Mouse (Mus musculus): Measurements from ENCODE around the gene Tmem176a. TPM values are rescaled to one million over a fixed set of nuclear protein-coding genes. Genes with fewer than 3 reads are reported as not detected.

Gene Tmem176a
- polyA plus RNA-seq, 1 experiment from 2014 or later, result 30.8 TPM

GRCm38 (mm10) chr6:48838321-48839080 lies 2.2 kb upstream of the Tmem176a start:
- ATAC-seq, result no peak
- Histone ChIP-seq H3K27me3 (replicated peaks; ENCODE audit: control insufficient read depth, insufficient read depth, low read length) (no peaks in the 10 kb centered on the region), H3K9ac (ENCODE audit: low read depth, low read length) (no peak overlapping the region), H3K4me2 (ENCODE audit: low read length) (no peak overlapping the region; the same call in 1 of the 2 replicates), H3K4me1 (ENCODE audit: control insufficient read depth, insufficient read depth, low read depth, low read length) (peaks cover 23% of the 10 kb centered on the region), H3K4me3 (ENCODE audit: low read length) (no peak overlapping the region), H3K9me3 (ENCODE audit: control insufficient read depth, low read length) (no peaks in the 10 kb centered on the region), H3K27ac (ENCODE audit: low read depth, low read length) (no peak overlapping the region), H3K36me3 (ENCODE audit: control insufficient read depth, insufficient read depth, low read length) (peaks cover 13% of the 10 kb centered on the region)
- WGBS, result 76% methylated on average over 6 of the region's 6 CpGs

GRCm38 (mm10) chr6:48840973-48841625 lies 380 bp downstream of the Tmem176a start, which contains the start of gene Tmem176b:
Gene Tmem176b (minus strand): TSS chr6:48841496.
- H3K9ac ChIP-seq (ENCODE audit: low read depth, low read length), result peak within 1 kb of the TSS; percentile 61
- WGBS, result 9% methylated on average over 6 of the region's 6 CpGs

GRCm38 (mm10) chr6:48842111-48842842 lies 1.6 kb downstream of the Tmem176a start:
- 73% methylated on average over 11 of the region's 11 CpGs for WGBS
- no peak overlapping the region; the same call in 1 of the 2 replicates for H3K9ac ChIP-seq (ENCODE audit: low read depth, low read length)
- H3K27me3 ChIP-seq (replicated peaks; ENCODE audit: control insufficient read depth, insufficient read depth, low read length), result no peaks in the 10 kb centered on the region
- no peak for ATAC-seq
- no peaks in the 10 kb centered on the region for H3K9me3 ChIP-seq (ENCODE audit: control insufficient read depth, low read length)
- no peak overlapping the region; the same call in 1 of the 2 replicates for H3K4me3 ChIP-seq (ENCODE audit: low read length)
- H3K4me2 ChIP-seq (ENCODE audit: low read length), result peak overlapping the region; percentile 59
- peaks cover 23% of the 10 kb centered on the region for H3K4me1 ChIP-seq (ENCODE audit: control insufficient read depth, insufficient read depth, low read depth, low read length)
- H3K27ac ChIP-seq (ENCODE audit: low read depth, low read length), result no peak overlapping the region
- H3K36me3 ChIP-seq (ENCODE audit: control insufficient read depth, insufficient read depth, low read length), result no peaks in the 10 kb centered on the region

More at GRCm38 (mm10) chr6:48840973-48841625, 380 bp downstream of the Tmem176a start, which contains the start of gene Tmem176b:
- Histone ChIP-seq H3K9me3 (ENCODE audit: control insufficient read depth, low read length) (no peaks in the 10 kb centered on the region), H3K36me3 (ENCODE audit: control insufficient read depth, insufficient read depth, low read length) (no peaks in the 10 kb centered on the region), H3K4me1 (ENCODE audit: control insufficient read depth, insufficient read depth, low read depth, low read length) (peaks cover 23% of the 10 kb centered on the region), H3K4me3 (ENCODE audit: low read length) (peak within 1 kb of the TSS; percentile 44), H3K4me2 (ENCODE audit: low read length) (peak within 1 kb of the TSS; percentile 59), H3K27me3 (replicated peaks; ENCODE audit: control insufficient read depth, insufficient read depth, low read length) (no peaks in the 10 kb centered on the region), H3K27ac (ENCODE audit: low read depth, low read length) (peak within 1 kb of the TSS; percentile 81)
- ATAC-seq, result peak; percentile 94

- Histone ChIP-seq H3K4me3 (ENCODE audit: low read length) (no peak overlapping the region), H3K9me3 (ENCODE audit: control insufficient read depth, low read length) (no peaks in the 10 kb centered on the region), H3K36me3 (ENCODE audit: control insufficient read depth, insufficient read depth, low read length) (no peaks in the 10 kb centered on the region), H3K4me2 (ENCODE audit: low read length) (no peak overlapping the region), H3K27me3 (replicated peaks; ENCODE audit: control insufficient read depth, insufficient read depth, low read length) (no peaks in the 10 kb centered on the region), H3K9ac (ENCODE audit: low read depth, low read length) (no peak overlapping the region), H3K27ac (ENCODE audit: low read depth, low read length) (no peak overlapping the region), H3K4me1 (ENCODE audit: control insufficient read depth, insufficient read depth, low read depth, low read length) (peaks cover 20% of the 10 kb centered on the region)
- 65% methylated on average over 4 of the region's 4 CpGs for WGBS
- ATAC-seq, result no peak
Observed at GRCm38 (mm10) chr6:48845086-48845485, 4.4 kb downstream of the Tmem176a start.

- Histone ChIP-seq H3K27me3 (replicated peaks; ENCODE audit: control insufficient read depth, insufficient read depth, low read length) (no peaks in the 10 kb centered on the region), H3K9ac (ENCODE audit: low read depth, low read length) (no peak overlapping the region), H3K4me1 (ENCODE audit: control insufficient read depth, insufficient read depth, low read depth, low read length) (no peaks in the 10 kb centered on the region; the same call in 1 of the 2 replicates), H3K4me2 (ENCODE audit: low read length) (peak overlapping the region; percentile 55), H3K36me3 (ENCODE audit: control insufficient read depth, insufficient read depth, low read length) (no peaks in the 10 kb centered on the region), H3K27ac (ENCODE audit: low read depth, low read length) (no peak overlapping the region), H3K4me3 (ENCODE audit: low read length) (peak overlapping the region; percentile 32), H3K9me3 (ENCODE audit: control insufficient read depth, low read length) (no peaks in the 10 kb centered on the region)
- WGBS, result 0% methylated on average over 28 of the region's 29 CpGs
- ATAC-seq, result peak; percentile 58
Observed at GRCm38 (mm10) chr6:48851820-48852491, 11.2 kb downstream of the Tmem176a start.

GRCm38 (mm10) chr6:48854155-48854554 lies 13.4 kb downstream of the Tmem176a start:
- no peak for ATAC-seq
- H3K9ac ChIP-seq (ENCODE audit: low read depth, low read length), result no peak overlapping the region
- WGBS, result 99% methylated on average over 2 of the region's 2 CpGs
- no peaks in the 10 kb centered on the region for H3K9me3 ChIP-seq (ENCODE audit: control insufficient read depth, low read length)
- H3K4me1 ChIP-seq (ENCODE audit: control insufficient read depth, insufficient read depth, low read depth, low read length), result no peaks in the 10 kb centered on the region; the same call in 1 of the 2 replicates
- H3K27me3 ChIP-seq (replicated peaks; ENCODE audit: control insufficient read depth, insufficient read depth, low read length), result no peaks in the 10 kb centered on the region
- H3K27ac ChIP-seq (ENCODE audit: low read depth, low read length), result no peak overlapping the region
- H3K4me2 ChIP-seq (ENCODE audit: low read length), result no peak overlapping the region
- no peaks in the 10 kb centered on the region for H3K36me3 ChIP-seq (ENCODE audit: control insufficient read depth, insufficient read depth, low read length)
- no peak overlapping the region for H3K4me3 ChIP-seq (ENCODE audit: low read length)

- no peaks in the 10 kb centered on the region for H3K4me1 ChIP-seq (ENCODE audit: control insufficient read depth, insufficient read depth, low read depth, low read length)
- no peak overlapping the region for H3K4me3 ChIP-seq (ENCODE audit: low read length)
- no peaks in the 10 kb centered on the region for H3K36me3 ChIP-seq (ENCODE audit: control insufficient read depth, insufficient read depth, low read length)
- H3K27ac ChIP-seq (ENCODE audit: low read depth, low read length), result no peak overlapping the region
- H3K4me2 ChIP-seq (ENCODE audit: low read length), result no peak overlapping the region
- no peaks in the 10 kb centered on the region for H3K9me3 ChIP-seq (ENCODE audit: control insufficient read depth, low read length)
- no peak overlapping the region for H3K9ac ChIP-seq (ENCODE audit: low read depth, low read length)
- ATAC-seq, result no peak
- 55% methylated on average over 8 of the region's 8 CpGs for WGBS
- H3K27me3 ChIP-seq (replicated peaks; ENCODE audit: control insufficient read depth, insufficient read depth, low read length), result no peaks in the 10 kb centered on the region
Observed at GRCm38 (mm10) chr6:48857613-48858302, 17.0 kb downstream of the Tmem176a start.

- peak overlapping the region; percentile 50 for H3K4me2 ChIP-seq (ENCODE audit: low read length)
- H3K9me3 ChIP-seq (ENCODE audit: control insufficient read depth, low read length), result no peaks in the 10 kb centered on the region
- H3K4me3 ChIP-seq (ENCODE audit: low read length), result peak overlapping the region; percentile 20; the same call in 1 of the 2 replicates
- no peak overlapping the region for H3K27ac ChIP-seq (ENCODE audit: low read depth, low read length)
- ATAC-seq, result peak; percentile 61; the same call in 1 of the 2 replicates
- H3K4me1 ChIP-seq (ENCODE audit: control insufficient read depth, insufficient read depth, low read depth, low read length), result no peaks in the 10 kb centered on the region
- no peaks in the 10 kb centered on the region for H3K27me3 ChIP-seq (replicated peaks; ENCODE audit: control insufficient read depth, insufficient read depth, low read length)
- no peaks in the 10 kb centered on the region for H3K36me3 ChIP-seq (ENCODE audit: control insufficient read depth, insufficient read depth, low read length)
- peak overlapping the region; percentile 15; the same call in 1 of the 2 replicates for H3K9ac ChIP-seq (ENCODE audit: low read depth, low read length)
- 18% methylated on average over 23 of the region's 23 CpGs for WGBS
Observed at GRCm38 (mm10) chr6:48860130-48860815, 19.6 kb downstream of the Tmem176a start.
